Mouse (Mus musculus) hindbrain, embryonic 14.5 days (tissue): ENCODE results near the gene Foxi1. TPM values are rescaled to one million over a fixed set of nuclear protein-coding genes. Genes with fewer than 3 reads are reported as not detected.

Source experiments
- ATAC-seq: fragments of 200-750 bp; cut with Nextera tagmentation; 2 replicates; pipeline ENCODE4 v1.8.0; 2017; ENCODE audit warnings: moderate number of reproducible peaks, mild to moderate bottlenecking, moderate TSS enrichment, moderate library complexity; ENCODE audit not compliant: low FRiP score
- DNase-seq: peaks from one replicate; pipeline ENCODE4 v3.0.0-alpha.2; 2015; ENCODE audit warnings: low spot score
- H3K27ac ChIP-seq: fragments of 300-500 bp; sonication (generic); 2 replicates; pipeline ENCODE4 v1.5.1; 2014; ENCODE audit warnings: mild to moderate bottlenecking, moderate library complexity
- H3K27me3 ChIP-seq: fragments of 300-500 bp; sonication (generic); 2 replicates; pipeline ENCODE4 v1.6.1; 2014; ENCODE audit warnings: mild to moderate bottlenecking, low read length, mixed read lengths; ENCODE audit not compliant: control insufficient read depth, insufficient read depth
- H3K36me3 ChIP-seq: fragments of 300-500 bp; sonication (generic); replicated peaks from 2 replicates; pipeline ENCODE4 v1.6.1; 2014; ENCODE audit not compliant: control insufficient read depth, insufficient read depth
- H3K4me1 ChIP-seq: fragments of 300-500 bp; sonication (generic); replicated peaks from 2 replicates; pipeline ENCODE4 v1.6.1; 2014; ENCODE audit warnings: antibody characterized with exemption, low read length, mixed read lengths; ENCODE audit not compliant: control insufficient read depth, insufficient read depth
- H3K4me2 ChIP-seq: fragments of 300-500 bp; sonication (generic); replicated peaks from 2 replicates; pipeline ENCODE4 v1.6.1; 2014; ENCODE audit warnings: mild to moderate bottlenecking, moderate library complexity
- H3K4me3 ChIP-seq: fragments of 300-500 bp; sonication (generic); replicated peaks from 2 replicates; pipeline ENCODE4 v1.5.1; 2014; ENCODE audit warnings: mild to moderate bottlenecking, low read length
- H3K9ac ChIP-seq: fragments of 300-500 bp; sonication (generic); 2 replicates; pipeline ENCODE4 v1.6.1; 2014
- H3K9me3 ChIP-seq: fragments of 300-500 bp; sonication (generic); 2 replicates; pipeline ENCODE4 v1.6.1; 2016; ENCODE audit warnings: low read length; ENCODE audit not compliant: control insufficient read depth
- WGBS: fragments of 180-500 bp; shearing (Covaris S2); extraction: QIAGEN DNeasy Blood & Tissue Kit; methylation state at CpG from one replicate; pipeline ENCODE4 v1.1.7; 2014; 5-methylcytosine and 5-hydroxymethylcytosine counted together
- polyA plus RNA-seq: library from polyadenylated mRNA; unstranded; fragments of >200 nt; fragmentation: Nextera tagmentation; extraction: Ambion mirVana; gene quantifications from 2 replicates; pipeline ENCODE4 v1.2.1, GENCODE M21; 2014

The Foxi1 gene
- polyA plus RNA-seq, 1 experiment from 2014 or later = not detected

DNA sequence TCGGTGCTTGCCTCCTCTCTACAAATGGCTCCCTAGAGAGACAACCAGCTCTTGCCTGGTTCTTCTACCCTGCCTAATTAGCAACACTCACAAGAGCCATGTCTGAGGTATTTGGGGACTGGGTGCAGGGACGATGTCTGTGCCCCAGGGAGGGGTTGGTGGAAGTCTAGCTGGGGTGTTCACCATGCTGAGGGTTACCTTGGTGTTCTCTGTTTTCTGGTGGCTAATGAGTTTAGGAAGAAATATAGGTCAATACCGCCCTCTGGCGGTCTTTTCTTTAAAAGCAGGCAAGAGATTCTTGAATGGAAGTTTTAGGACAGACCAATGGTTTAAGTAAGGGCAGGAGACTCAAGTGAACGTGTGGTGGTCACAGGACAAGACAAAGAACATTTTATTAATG lies 5.0 kb upstream of the Foxi1 start:
- Histone ChIP-seq H3K9me3 (no peaks in the 10 kb centered on the region), H3K27me3 (no peaks in the 10 kb centered on the region), H3K27ac (no peak overlapping the region), H3K36me3 (no peaks in the 10 kb centered on the region), H3K4me1 (no peaks in the 10 kb centered on the region), H3K4me3 (no peak overlapping the region), H3K9ac (no peak overlapping the region), H3K4me2 (no peak overlapping the region)
- 16% methylated on average over 5 of the region's 5 CpGs for WGBS
- peak; percentile 91 for DNase-seq
- no peak for ATAC-seq

DNA sequence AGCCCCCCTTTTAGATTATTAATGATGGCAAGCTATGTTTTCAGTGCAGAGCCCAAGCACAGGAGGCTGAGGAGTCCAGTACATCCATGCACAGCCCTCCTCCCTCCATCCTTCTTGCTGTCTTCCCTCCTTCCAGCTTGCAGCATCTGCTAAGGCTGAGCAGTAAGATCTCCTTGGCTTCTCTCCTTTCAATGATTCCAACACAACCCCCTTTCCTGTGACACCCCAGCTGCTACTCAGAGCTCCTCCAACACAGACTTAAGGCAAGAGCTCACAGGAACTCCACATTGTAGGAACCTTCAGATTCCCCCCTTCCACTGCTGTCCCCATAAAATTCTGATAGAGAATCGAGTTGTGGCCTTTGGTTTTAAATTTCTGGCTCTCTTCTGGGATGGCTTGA lies 5.1 kb downstream of the Foxi1 start:
- Histone ChIP-seq H3K9ac (no peak overlapping the region), H3K36me3 (no peaks in the 10 kb centered on the region), H3K27me3 (no peaks in the 10 kb centered on the region), H3K4me1 (no peaks in the 10 kb centered on the region), H3K9me3 (no peaks in the 10 kb centered on the region), H3K27ac (no peak overlapping the region), H3K4me2 (no peak overlapping the region), H3K4me3 (no peak overlapping the region)
- WGBS = 42% methylated on average over 1 of the region's 1 CpGs
- ATAC-seq (no peak), DNase-seq (no peak)

DNA sequence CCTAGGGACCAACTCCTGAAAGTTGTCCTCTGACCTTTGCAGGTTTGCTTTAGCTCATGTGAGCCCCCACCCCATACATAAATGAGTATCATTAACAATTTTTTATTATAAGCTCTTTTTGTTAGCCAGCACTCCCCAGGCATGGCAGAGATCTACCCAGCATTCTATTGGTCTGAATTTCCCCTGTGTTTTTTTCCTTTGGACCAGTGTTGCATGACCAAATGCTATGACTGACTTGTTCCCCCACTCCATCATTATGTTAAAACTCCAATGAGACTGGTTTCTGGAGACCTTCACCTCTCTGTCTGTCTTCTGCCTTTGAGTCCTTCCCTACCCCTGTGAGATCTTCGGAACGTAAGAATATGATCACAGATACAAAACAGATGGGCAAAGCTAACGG lies 12.7 kb downstream of the Foxi1 start:
- ATAC-seq (no peak), DNase-seq (no peak)
- no peaks in the 10 kb centered on the region for H3K4me1 ChIP-seq
- no peak overlapping the region for H3K9ac ChIP-seq
- H3K4me2 ChIP-seq = no peak overlapping the region
- H3K27ac ChIP-seq = no peak overlapping the region
- 94% methylated on average over 3 of the region's 3 CpGs for WGBS
- no peaks in the 10 kb centered on the region for H3K9me3 ChIP-seq
- no peaks in the 10 kb centered on the region for H3K36me3 ChIP-seq
- no peak overlapping the region for H3K4me3 ChIP-seq
- no peaks in the 10 kb centered on the region for H3K27me3 ChIP-seq

DNA sequence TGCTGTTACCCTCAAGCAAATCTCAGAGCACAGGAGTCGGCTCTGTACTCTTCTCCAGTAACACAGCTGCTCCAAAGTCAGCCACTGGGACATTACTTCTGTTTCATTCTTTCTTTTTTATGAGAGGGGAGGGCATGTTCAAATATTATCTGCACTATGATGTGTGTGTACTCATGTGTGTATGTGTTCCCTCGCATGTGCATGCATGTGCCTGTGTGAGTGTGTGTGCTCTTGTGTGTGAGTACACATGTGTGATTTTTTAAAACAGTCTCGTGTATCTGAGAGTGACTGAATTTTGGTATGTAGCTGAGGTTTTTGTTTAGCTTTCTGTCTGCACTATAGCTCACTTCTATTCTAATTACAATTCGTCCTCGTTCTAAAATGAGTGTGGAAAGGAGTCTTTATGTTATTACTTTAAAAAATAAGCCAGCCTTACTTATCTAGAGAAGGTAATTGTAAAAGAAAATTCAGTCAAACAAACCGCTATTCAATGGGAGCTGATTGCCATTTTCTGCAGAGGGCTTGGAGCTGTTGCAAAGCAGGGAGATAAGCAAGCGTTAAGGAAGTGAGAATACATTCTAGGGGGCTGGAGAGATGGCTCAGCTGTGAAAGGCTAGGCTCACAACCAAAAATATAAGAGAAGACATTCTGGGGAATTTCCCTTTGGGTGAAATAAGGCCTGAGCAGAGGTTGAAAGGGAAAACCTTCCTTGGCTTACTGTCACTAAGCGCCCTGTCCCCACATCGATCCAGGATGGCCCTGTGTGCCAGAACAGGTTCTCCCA lies 13.5 kb downstream of the Foxi1 start:
- ATAC-seq = no peak
- Histone ChIP-seq H3K9me3 (no peaks in the 10 kb centered on the region), H3K36me3 (no peaks in the 10 kb centered on the region), H3K4me2 (no peak overlapping the region), H3K4me1 (no peaks in the 10 kb centered on the region), H3K27ac (no peak overlapping the region), H3K27me3 (no peaks in the 10 kb centered on the region), H3K9ac (no peak overlapping the region), H3K4me3 (no peak overlapping the region)
- WGBS = 75% methylated on average over 9 of the region's 9 CpGs
- DNase-seq = no peak

DNA sequence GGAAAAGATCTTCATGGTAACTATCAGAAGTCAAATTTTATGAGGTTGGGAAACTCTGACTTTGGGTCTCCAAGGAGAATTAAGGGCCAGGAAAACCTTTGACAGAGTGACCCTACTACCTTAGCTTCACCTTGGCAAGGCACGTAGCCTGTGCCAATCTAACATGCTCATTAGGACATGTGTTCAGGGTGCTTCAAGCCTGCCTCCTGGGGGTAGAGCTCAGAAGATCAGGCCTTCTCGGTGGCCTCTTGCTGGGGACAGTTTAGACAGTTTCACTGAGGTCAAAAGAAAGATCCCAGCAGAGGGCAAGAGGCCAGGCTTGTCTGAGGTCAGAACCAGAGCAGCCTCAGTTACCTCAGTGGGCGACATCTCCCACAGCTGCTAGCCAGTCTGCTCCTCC lies 14.2 kb downstream of the Foxi1 start:
- H3K36me3 ChIP-seq = no peaks in the 10 kb centered on the region
- H3K27me3 ChIP-seq = no peaks in the 10 kb centered on the region
- H3K4me2 ChIP-seq = no peak overlapping the region
- H3K9ac ChIP-seq = no peak overlapping the region
- H3K4me1 ChIP-seq = no peaks in the 10 kb centered on the region
- ATAC-seq (no peak), DNase-seq (no peak)
- 70% methylated on average over 3 of the region's 3 CpGs for WGBS
- no peak overlapping the region for H3K4me3 ChIP-seq
- no peaks in the 10 kb centered on the region for H3K9me3 ChIP-seq
- no peak overlapping the region for H3K27ac ChIP-seq

DNA sequence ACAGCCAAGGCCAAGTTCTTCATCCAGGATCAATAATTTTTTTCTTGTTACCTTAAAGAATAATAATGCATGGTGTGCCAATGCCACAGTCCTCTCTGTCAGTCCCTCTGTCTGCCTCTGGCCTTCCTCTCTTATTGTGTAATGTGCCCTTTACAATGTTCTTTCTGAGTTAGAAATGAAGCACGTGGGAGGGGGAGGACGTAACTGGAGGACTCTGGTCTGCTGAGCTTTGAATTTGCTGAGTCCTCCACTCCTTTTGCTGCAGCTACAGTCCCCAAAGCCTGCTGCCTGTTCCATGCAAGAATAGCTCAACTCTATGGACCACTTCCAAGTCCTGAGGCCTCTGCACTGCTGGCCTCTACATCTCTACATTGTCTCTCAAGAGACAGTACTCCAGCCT lies 23.6 kb downstream of the Foxi1 start:
- Histone ChIP-seq H3K27me3 (no peaks in the 10 kb centered on the region), H3K27ac (no peak overlapping the region), H3K4me2 (no peak overlapping the region), H3K9ac (no peak overlapping the region), H3K36me3 (no peaks in the 10 kb centered on the region), H3K4me1 (0 out of 2 replicates have a peak, but pooled peaks cover 4% of the 10 kb centered on the region), H3K4me3 (no peak overlapping the region), H3K9me3 (no peaks in the 10 kb centered on the region)
- WGBS = 71% methylated on average over 2 of the region's 2 CpGs
- no peak for ATAC-seq
- DNase-seq = no peak

DNA sequence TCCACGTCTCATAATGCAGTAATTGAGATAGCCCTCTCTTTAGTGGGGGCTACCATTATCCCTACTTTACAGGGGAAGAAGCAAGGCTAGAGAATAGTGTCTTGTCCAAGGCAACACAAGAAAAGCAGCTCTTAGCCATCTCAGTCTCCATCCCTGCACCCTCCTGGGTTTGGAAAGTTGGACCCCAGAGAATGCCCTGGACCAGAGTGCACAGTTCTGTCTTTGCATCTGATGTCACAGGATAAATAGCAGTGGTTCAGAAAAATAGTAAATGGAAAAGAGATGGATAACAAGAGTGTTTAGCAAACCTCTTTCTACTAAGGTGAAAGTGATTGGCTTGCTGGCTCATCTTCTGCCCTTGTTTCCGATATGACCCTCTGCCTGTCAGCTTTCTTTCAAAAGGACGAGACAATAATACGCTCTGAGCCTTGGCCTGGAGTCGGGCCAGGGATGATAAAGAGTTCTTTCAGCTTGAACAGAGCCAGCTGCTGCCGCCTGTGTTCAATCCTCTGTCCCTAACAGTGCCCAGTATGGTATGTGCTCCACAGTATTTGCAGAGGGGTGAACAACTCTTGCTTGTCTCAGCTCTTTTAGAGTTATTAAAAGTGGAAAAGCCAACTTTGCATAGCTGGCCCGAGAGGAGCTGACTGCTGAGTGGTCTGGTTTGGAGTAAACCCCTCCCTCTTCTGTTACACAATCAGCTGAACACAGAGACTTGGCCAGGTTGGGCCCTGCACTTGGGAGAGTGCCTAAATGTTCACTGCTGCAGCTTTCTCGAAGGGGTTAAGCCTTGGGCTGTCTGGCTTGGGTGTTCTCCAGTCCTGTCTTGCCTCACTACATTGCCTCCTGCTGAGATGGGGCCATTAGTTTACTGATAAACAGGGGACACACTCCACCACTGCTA lies 26.4 kb downstream of the Foxi1 start:
- Histone ChIP-seq H3K9ac (no peak overlapping the region), H3K27ac (peak overlapping the region; percentile 29), H3K9me3 (no peaks in the 10 kb centered on the region), H3K4me1 (0 out of 2 replicates have a peak, but pooled peaks cover 4% of the 10 kb centered on the region), H3K36me3 (no peaks in the 10 kb centered on the region), H3K4me3 (no peak overlapping the region), H3K4me2 (no peak overlapping the region), H3K27me3 (no peaks in the 10 kb centered on the region)
- DNase-seq (peak; percentile 71), ATAC-seq (peak; percentile 92)
- WGBS = 22% methylated on average over 8 of the region's 8 CpGs

DNA sequence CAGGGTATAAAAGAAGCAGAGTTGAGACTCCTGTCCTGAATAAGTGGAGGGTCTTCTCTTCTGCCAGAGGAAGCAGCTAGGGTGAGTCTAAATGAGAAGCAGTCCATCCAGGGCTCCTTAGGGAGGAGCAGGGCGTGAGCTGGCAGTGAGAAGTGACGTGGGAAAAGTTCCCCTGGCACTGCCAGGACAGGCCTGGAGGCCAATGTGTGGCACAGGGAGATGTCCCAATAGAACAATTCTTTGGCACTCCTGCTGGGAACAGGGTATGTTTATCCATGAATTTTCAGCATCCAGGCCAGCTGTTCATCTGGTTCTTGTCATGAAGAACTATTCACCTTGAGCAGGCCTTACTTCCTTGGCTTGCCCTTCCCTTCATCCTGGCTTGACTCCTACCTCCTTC lies 29.1 kb downstream of the Foxi1 start:
- 77% methylated on average over 2 of the region's 2 CpGs for WGBS
- no peak for DNase-seq

DNA sequence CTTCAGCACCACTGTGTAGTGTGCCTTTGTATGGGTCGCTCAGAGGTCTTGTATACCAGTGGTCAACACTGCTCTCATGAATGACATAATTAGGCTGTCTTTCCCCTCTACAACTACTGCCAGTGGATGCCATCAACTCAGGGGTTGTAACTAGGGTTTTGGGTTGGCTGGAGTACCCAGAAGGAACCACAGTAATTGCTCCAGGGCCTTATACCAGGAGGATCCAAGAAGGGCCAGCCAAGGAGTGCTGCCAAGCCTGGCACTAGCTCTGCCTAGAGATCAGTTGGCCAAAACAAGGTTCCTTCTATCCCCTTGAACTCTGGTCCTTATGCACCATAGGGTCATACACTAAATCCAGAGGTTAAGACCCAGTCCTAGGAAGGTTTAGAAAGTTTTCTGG lies 31.5 kb downstream of the Foxi1 start:
- ATAC-seq = no peak
- Histone ChIP-seq H3K27me3 (no peaks in the 10 kb centered on the region), H3K36me3 (no peaks in the 10 kb centered on the region), H3K4me3 (no peak overlapping the region), H3K4me2 (no peak overlapping the region), H3K9ac (no peak overlapping the region), H3K27ac (no peak overlapping the region), H3K9me3 (no peaks in the 10 kb centered on the region), H3K4me1 (no peaks in the 10 kb centered on the region)
- no peak for DNase-seq
- 89% methylated on average over 1 of the region's 1 CpGs for WGBS

More for the DNA sequence above, 29.1 kb downstream of the Foxi1 start:
- Histone ChIP-seq H3K9ac (no peak overlapping the region), H3K4me1 (0 out of 2 replicates have a peak, but pooled peaks cover 4% of the 10 kb centered on the region), H3K9me3 (no peaks in the 10 kb centered on the region), H3K36me3 (no peaks in the 10 kb centered on the region), H3K27me3 (no peaks in the 10 kb centered on the region), H3K4me3 (no peak overlapping the region), H3K4me2 (no peak overlapping the region), H3K27ac (no peak overlapping the region)
- ATAC-seq = no peak
